Mouse (Mus musculus): Measurements from ENCODE around the gene Ifnlr1. TPM values are rescaled to one million over a fixed set of nuclear protein-coding genes. Genes with fewer than 3 reads are reported as not detected.

The Ifnlr1 gene
- polyA plus RNA-seq, 1 experiment from 2014 or later = 3.6 TPM

DNA sequence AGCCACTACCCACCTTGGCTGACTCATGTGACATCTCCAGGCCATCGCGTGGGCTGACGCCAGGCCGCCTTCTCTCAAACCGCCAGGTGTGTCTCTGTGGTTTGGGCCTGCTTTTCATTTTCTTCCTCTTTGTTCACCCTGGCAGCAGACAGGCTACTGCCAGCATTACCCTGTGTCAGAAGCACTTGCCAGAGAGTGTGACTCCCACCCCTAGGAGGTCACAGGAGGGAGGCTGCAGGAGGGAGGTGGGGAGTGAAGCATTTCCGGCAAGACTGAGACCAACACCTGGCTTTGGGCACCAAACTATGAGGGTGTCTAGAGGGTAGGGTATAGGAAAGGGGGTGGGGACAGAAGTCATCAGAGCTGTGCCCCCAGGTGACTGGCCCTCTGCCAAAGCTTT, 21.4 kb upstream of the Ifnlr1 start:
- Histone ChIP-seq H3K27ac (no peak overlapping the region), H3K4me1 (replicated peaks) (peaks cover 8% of the 10 kb centered on the region), H3K27me3 (replicated peaks) (no peaks in the 10 kb centered on the region), H3K4me2 (replicated peaks) (no peak overlapping the region), H3K36me3 (no peaks in the 10 kb centered on the region), H3K4me3 (replicated peaks) (no peak overlapping the region), H3K9ac (no peak overlapping the region), H3K9me3 (no peaks in the 10 kb centered on the region)
- 79% methylated on average over 6 of the region's 6 CpGs for WGBS
- ATAC-seq = no peak

DNA sequence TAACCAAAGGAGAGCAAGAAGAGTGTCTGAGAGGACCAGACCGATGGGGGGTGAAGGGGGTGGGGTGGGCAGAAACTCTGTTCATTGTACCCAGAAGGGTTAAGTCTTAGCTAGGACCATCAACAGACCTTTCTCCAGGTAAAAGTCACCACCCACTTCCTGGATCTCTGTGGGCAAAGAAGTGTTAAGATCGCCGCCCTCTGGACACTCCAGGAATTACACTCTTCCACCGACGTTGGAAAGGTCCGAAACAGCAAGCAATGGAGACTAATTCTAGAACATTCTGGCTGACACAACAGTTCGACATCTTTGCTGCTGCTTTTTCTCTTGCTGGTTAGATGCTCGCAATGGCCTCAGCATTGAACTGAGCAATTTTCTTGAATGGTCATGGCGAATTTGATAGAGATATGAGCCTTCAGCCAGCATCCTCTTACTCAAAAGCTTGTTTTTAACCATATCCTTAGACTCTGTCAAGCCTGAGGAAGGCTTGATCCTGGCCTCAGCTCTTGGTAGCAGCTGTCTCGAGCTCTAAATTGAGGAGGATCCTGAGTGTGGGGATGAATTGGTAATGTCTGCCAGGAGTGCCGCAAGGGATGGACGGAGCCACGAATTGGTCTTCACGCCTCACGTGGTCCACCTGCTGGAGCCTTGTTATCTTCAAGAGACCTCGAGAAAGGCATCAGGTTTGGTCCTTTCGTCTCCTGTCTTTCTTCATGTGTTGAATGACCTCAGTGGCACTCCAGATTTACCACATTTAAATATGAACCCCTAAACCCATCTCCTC, 19.7 kb upstream of the Ifnlr1 start:
- Histone ChIP-seq H3K4me3 (replicated peaks) (no peak overlapping the region), H3K9ac (no peak overlapping the region), H3K27me3 (replicated peaks) (no peaks in the 10 kb centered on the region), H3K4me2 (replicated peaks) (no peak overlapping the region), H3K9me3 (no peaks in the 10 kb centered on the region), H3K36me3 (no peaks in the 10 kb centered on the region), H3K27ac (no peak overlapping the region), H3K4me1 (replicated peaks) (peaks cover 3% of the 10 kb centered on the region; the same call in 1 of the 2 replicates)
- no peak for ATAC-seq
- 61% methylated on average over 17 of the region's 17 CpGs for WGBS

- Histone ChIP-seq H3K4me3 (replicated peaks) (no peak overlapping the region), H3K9me3 (no peaks in the 10 kb centered on the region), H3K36me3 (no peaks in the 10 kb centered on the region), H3K9ac (no peak overlapping the region), H3K4me2 (replicated peaks) (peak overlapping the region; percentile 4; the same call in 1 of the 2 replicates), H3K27ac (no peak overlapping the region), H3K4me1 (replicated peaks) (no peaks in the 10 kb centered on the region), H3K27me3 (replicated peaks) (no peaks in the 10 kb centered on the region)
- 11% methylated on average over 16 of the region's 16 CpGs for whole genome bisulfite sequencing
- ATAC-seq = no peak
These were observed 18.7 kb upstream of the Ifnlr1 start for GRCm38 (mm10) chr4:135667266-135667844.

- ATAC-seq = no peak
These were observed 12.6 kb upstream of the Ifnlr1 start for GRCm38 (mm10) chr4:135673507-135673906.

DNA sequence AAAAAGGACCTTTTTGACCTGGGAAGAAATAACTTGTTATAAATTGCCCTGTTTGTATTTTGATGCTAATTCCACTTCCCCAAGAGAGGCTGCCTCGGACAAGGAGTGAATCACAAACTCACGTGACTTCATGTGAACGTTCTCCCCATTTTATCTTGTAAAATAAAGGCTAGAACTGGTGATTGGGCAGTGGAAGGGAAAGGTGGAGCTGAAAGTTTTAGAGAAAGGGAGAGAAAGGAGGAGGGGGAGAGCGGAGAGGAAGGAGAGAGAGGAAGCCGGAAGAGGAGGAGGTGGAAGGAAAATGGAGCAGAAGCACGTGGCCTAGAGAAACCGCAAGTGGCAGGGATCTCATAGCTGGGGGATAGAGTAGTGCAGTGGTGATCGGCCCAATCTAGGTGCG, 11.1 kb upstream of the Ifnlr1 start:
- ATAC-seq = no peak
- Histone ChIP-seq H3K36me3 (no peaks in the 10 kb centered on the region), H3K4me3 (replicated peaks) (no peak overlapping the region), H3K4me2 (replicated peaks) (no peak overlapping the region), H3K9me3 (no peaks in the 10 kb centered on the region), H3K27ac (no peak overlapping the region), H3K27me3 (replicated peaks) (no peaks in the 10 kb centered on the region), H3K4me1 (replicated peaks) (no peaks in the 10 kb centered on the region), H3K9ac (no peak overlapping the region)
- 59% methylated on average over 9 of the region's 9 CpGs for WGBS

More at GRCm38 (mm10) chr4:135673507-135673906, 12.6 kb upstream of the Ifnlr1 start:
- Histone ChIP-seq H3K36me3 (no peaks in the 10 kb centered on the region), H3K4me1 (replicated peaks) (no peaks in the 10 kb centered on the region), H3K27me3 (replicated peaks) (no peaks in the 10 kb centered on the region), H3K4me3 (replicated peaks) (no peak overlapping the region), H3K9me3 (no peaks in the 10 kb centered on the region), H3K9ac (no peak overlapping the region), H3K4me2 (replicated peaks) (no peak overlapping the region), H3K27ac (no peak overlapping the region)
- 74% methylated on average over 3 of the region's 3 CpGs for WGBS

DNA sequence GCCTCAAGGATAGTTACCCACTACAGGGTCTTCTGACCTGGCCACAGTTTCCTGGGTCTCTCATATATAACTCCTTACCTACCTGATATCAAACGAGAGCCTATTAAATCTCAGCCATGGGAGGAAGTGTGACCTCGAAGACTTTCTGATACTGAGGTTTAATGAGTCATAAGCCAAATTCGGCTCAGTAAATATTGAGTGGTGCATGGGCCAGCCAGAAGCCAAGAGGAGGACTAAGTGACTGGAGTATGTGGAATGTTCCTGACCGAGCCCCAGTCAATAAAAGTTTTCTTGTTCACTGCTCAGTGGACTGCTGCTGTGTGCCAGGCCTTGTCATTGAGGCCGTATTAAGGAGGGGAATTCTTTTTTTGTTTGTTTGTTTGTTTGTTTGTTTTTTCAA, 9.6 kb upstream of the Ifnlr1 start:
- H3K9ac ChIP-seq = no peak overlapping the region
- H3K36me3 ChIP-seq = no peaks in the 10 kb centered on the region
- no peaks in the 10 kb centered on the region for H3K9me3 ChIP-seq
- no peak overlapping the region for H3K4me2 ChIP-seq (replicated peaks)
- H3K27me3 ChIP-seq (replicated peaks) = no peaks in the 10 kb centered on the region
- H3K4me3 ChIP-seq (replicated peaks) = no peak overlapping the region
- ATAC-seq = no peak
- H3K4me1 ChIP-seq (replicated peaks) = no peaks in the 10 kb centered on the region
- WGBS = 54% methylated on average over 5 of the region's 5 CpGs
- no peak overlapping the region for H3K27ac ChIP-seq

- no peak overlapping the region for H3K4me3 ChIP-seq (replicated peaks)
- no peaks in the 10 kb centered on the region for H3K36me3 ChIP-seq
- no peak overlapping the region for H3K9ac ChIP-seq
- no peaks in the 10 kb centered on the region for H3K4me1 ChIP-seq (replicated peaks)
- no peaks in the 10 kb centered on the region for H3K9me3 ChIP-seq
- no peak overlapping the region for H3K4me2 ChIP-seq (replicated peaks)
- no peak for ATAC-seq
- 71% methylated on average over 4 of the region's 4 CpGs for WGBS
- no peaks in the 10 kb centered on the region for H3K27me3 ChIP-seq (replicated peaks)
- no peak overlapping the region for H3K27ac ChIP-seq
These were observed 6.8 kb upstream of the Ifnlr1 start for GRCm38 (mm10) chr4:135679316-135679715.

- WGBS = 76% methylated on average over 5 of the region's 5 CpGs
- ATAC-seq = no peak
These were observed 4.3 kb upstream of the Ifnlr1 start for GRCm38 (mm10) chr4:135681789-135682188.

DNA sequence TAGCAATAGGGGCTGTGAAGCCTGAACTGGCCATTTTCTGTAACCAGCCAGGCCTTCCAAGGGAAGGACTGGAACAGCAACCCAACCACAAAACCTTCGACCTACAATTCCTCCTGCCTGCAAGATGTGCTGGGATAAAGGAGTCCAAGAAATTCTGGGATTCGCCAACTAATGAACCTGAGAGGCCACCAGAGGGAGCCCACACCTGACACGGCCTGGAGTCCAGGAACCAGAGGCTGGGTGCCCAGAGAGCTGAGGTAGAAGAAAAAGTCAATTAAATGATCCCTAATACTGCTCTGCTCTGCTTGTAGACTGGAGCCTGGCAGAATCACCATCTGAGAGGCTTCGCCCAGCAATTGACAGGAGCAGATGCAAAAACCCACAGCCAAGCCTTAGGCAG, 2.5 kb upstream of the Ifnlr1 start:
- Histone ChIP-seq H3K4me2 (replicated peaks) (no peak overlapping the region), H3K36me3 (no peaks in the 10 kb centered on the region), H3K27me3 (replicated peaks) (no peaks in the 10 kb centered on the region), H3K4me1 (replicated peaks) (0 out of 2 replicates have a peak, but pooled peaks cover 2% of the 10 kb centered on the region), H3K9ac (no peak overlapping the region), H3K4me3 (replicated peaks) (no peak overlapping the region), H3K27ac (no peak overlapping the region), H3K9me3 (no peaks in the 10 kb centered on the region)
- ATAC-seq = no peak
- 22% methylated on average over 4 of the region's 4 CpGs for WGBS

More at GRCm38 (mm10) chr4:135681789-135682188, 4.3 kb upstream of the Ifnlr1 start:
- H3K4me2 ChIP-seq (replicated peaks) = no peak overlapping the region
- no peak overlapping the region for H3K4me3 ChIP-seq (replicated peaks)
- H3K36me3 ChIP-seq = no peaks in the 10 kb centered on the region
- H3K9ac ChIP-seq = no peak overlapping the region
- H3K4me1 ChIP-seq (replicated peaks) = 0 out of 2 replicates have a peak, but pooled peaks cover 2% of the 10 kb centered on the region
- H3K9me3 ChIP-seq = no peaks in the 10 kb centered on the region
- no peaks in the 10 kb centered on the region for H3K27me3 ChIP-seq (replicated peaks)
- H3K27ac ChIP-seq = no peak overlapping the region

DNA sequence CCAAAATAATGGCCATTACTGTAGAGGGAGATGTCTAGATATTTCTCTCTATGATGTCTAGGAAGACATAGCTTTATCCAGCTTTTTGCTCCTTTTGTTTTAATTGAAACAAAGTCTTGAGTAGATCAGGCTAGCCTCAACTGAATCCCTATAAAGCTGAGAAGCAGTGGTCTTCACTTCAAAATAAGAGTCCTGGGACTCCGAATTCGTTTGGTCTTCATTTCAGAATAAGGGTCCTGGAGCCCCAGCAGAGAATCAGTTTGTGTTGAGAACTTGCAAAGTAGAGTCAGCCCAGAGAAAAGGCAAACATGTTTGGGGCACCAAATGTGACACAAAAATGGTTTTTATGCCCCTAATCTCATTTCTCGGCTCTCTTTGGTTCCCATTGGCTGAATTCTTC, 1.4 kb upstream of the Ifnlr1 start:
- Histone ChIP-seq H3K36me3 (no peaks in the 10 kb centered on the region), H3K9ac (no peak overlapping the region), H3K4me1 (replicated peaks) (0 out of 2 replicates have a peak, but pooled peaks cover 2% of the 10 kb centered on the region), H3K27ac (no peak overlapping the region), H3K9me3 (no peaks in the 10 kb centered on the region), H3K4me2 (replicated peaks) (no peak overlapping the region), H3K4me3 (replicated peaks) (no peak overlapping the region), H3K27me3 (replicated peaks) (no peaks in the 10 kb centered on the region)
- 35% methylated on average over 3 of the region's 3 CpGs for WGBS
- ATAC-seq = no peak

- H3K9me3 ChIP-seq = no peaks in the 10 kb centered on the region
- ATAC-seq = peak; percentile 42
- peak overlapping the region; percentile 66 for H3K9ac ChIP-seq
- WGBS = 1% methylated on average over 21 of the region's 21 CpGs
- peak overlapping the region; percentile 59 for H3K4me3 ChIP-seq (replicated peaks)
- no peaks in the 10 kb centered on the region for H3K27me3 ChIP-seq (replicated peaks)
- no peaks in the 10 kb centered on the region for H3K36me3 ChIP-seq
- H3K27ac ChIP-seq = peak overlapping the region; percentile 67
- 0 out of 2 replicates have a peak, but pooled peaks cover 2% of the 10 kb centered on the region for H3K4me1 ChIP-seq (replicated peaks)
- H3K4me2 ChIP-seq (replicated peaks) = peak overlapping the region; percentile 93
These were observed 474 bp downstream of the Ifnlr1 start for GRCm38 (mm10) chr4:135686568-135686953.

- Histone ChIP-seq H3K4me1 (replicated peaks) (0 out of 2 replicates have a peak, but pooled peaks cover 2% of the 10 kb centered on the region), H3K4me3 (replicated peaks) (no peak overlapping the region), H3K4me2 (replicated peaks) (no peak overlapping the region), H3K27ac (no peak overlapping the region), H3K9ac (no peak overlapping the region), H3K27me3 (replicated peaks) (no peaks in the 10 kb centered on the region), H3K36me3 (no peaks in the 10 kb centered on the region), H3K9me3 (no peaks in the 10 kb centered on the region)
- 89% methylated on average over 7 of the region's 7 CpGs for WGBS
- no peak for ATAC-seq
These were observed 3.7 kb downstream of the Ifnlr1 start for GRCm38 (mm10) chr4:135689797-135690196.

GRCm38 (mm10) chr4:135690241-135690640, 4.2 kb downstream of the Ifnlr1 start:
- Histone ChIP-seq H3K27ac (no peak overlapping the region), H3K9ac (no peak overlapping the region), H3K4me1 (replicated peaks) (no peaks in the 10 kb centered on the region), H3K9me3 (no peaks in the 10 kb centered on the region), H3K4me2 (replicated peaks) (no peak overlapping the region), H3K27me3 (replicated peaks) (no peaks in the 10 kb centered on the region), H3K4me3 (replicated peaks) (no peak overlapping the region), H3K36me3 (no peaks in the 10 kb centered on the region)
- no peak for ATAC-seq
- WGBS = 68% methylated on average over 11 of the region's 11 CpGs

Measured in intestine, embryonic 15.5 days (tissue).